Mouse (Mus musculus): ENCODE results near the gene Tenm4.

DNA sequence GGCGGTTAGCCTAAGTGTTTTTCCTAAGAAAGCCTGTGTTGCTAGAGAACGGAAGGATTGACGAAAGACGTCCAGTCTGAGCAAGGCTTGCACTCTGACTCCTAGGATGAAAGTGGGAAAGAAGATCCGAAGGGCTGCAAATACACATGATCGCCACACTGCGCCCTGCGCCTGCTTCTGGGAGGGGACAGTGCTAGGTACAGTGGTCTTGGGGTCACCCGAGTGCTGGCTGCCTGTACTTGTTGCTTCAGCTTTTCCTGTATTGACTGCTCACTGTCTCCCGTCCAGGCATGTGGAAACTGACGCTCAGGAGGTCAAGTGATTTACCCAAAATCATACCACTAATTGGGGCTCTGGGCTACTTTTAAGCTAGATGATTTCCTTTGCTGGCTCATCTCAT is 107.3 kb downstream of the Tenm4 start:
- no peak for TF ChIP-seq CTCF (IDR thresholded peaks at IDR 0.05; ENCODE audit: extremely low read depth, insufficient read length, insufficient replicate concordance, low read depth, low read length)
- no peak for TF ChIP-seq POLR2A (IDR thresholded peaks at IDR 0.05; ENCODE audit: low read depth, low read length)
